Mouse (Mus musculus): ENCODE results near the gene Zfp462.
"Not testable (repeated sequence)": the region's sequence is repeated elsewhere in the genome, so short reads cannot be mapped to it uniquely, and the experiment has no call there.

Zfp462 gene

DNA sequence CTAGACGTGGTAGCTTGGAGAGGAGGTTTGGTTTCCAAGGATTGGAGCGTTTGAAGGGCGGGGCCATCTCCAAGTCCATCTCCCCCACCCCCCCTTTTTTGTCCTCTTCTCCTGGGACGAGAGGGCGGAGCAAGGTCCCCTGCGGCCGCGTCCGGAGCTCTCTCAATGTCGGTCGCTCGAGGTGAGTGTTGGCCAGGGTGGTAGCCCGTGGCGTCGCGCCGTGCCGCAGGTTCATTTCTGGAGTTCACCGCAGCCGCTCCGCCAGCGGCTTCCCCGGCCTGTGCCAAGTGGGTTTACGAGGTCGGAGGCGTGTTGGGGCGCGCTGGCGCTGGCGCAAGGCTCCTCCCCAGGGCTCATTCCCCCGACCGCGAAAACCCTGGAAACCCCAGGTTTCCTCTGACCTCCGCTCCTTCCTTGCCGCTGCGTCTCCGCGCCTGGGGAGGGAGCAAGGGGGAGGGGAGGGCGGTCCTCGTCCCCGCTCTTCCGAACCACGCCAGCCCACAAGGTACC lies at the start of gene Zfp462:
Gene Zfp462 (plus strand): TSS at position 128 of the 510 bp plus-strand sequence.
- peak; percentile 79 for DNase-seq

DNA sequence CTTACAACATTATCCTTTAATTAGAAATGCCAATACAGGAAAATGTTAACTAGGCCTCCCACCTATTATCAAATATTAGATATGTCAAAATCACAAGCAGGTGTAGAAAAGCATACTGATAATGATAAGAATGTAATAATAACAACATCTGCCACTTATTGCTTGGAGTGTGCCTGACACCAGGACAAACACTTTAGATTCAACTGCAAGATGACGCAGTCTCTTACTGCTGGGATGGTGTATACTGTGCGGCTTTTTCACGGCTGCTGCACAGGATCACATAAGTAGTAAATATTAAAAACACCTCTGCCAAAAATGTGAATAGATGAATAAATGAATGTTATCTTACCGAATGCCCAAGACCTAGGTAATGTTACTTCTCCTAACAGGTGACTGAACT lies 48.8 kb upstream of the Zfp462 start:
- DNase-seq = no peak

DNA sequence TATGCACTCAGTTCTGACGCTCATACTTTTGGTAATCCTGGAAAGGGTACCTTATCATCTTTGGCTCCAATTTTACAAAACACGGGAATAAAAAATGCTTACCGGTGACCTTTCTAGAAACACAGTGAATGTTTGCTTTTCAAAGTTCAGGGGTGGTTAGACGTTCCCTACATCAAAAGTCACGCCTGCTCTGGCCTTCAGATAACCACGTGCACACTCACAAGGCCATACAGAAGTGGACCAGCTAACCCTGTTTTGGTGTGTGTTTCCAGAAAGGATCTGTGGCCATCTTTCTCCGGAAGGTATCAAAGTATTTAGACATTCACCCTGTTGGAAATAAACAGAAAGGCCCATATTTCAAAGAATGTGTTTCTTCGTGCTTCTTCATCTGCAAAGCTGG lies 40.2 kb upstream of the Zfp462 start:
- no peak for DNase-seq

DNA sequence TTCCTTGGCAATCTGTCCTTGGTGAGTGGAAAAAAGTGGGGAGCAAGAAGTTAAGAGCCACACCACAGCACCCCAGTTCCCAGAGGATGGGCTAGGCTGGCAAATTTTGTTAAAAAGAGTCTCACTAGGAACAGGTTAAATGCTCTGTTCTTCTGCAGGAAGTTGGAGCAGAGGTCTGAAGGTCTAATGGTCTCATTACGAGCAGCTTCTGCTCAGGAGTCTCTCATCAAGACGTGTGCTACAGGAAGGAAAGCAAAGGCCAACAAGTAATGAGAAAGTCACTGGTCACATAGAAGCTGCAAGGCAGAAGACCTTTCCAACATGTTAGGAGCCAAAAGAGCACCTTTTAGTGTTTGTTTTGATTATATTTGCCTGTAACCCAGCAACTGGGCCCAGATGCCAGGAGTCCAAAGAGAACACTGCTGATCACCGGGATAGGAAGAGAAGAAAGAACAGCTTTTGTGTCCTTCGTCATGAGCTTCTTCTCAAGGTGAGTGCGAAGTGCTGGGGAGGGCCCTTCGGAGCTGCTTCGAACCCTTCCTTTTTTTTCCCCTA lies 39.4 kb upstream of the Zfp462 start:
- DNase-seq = no peak

DNA sequence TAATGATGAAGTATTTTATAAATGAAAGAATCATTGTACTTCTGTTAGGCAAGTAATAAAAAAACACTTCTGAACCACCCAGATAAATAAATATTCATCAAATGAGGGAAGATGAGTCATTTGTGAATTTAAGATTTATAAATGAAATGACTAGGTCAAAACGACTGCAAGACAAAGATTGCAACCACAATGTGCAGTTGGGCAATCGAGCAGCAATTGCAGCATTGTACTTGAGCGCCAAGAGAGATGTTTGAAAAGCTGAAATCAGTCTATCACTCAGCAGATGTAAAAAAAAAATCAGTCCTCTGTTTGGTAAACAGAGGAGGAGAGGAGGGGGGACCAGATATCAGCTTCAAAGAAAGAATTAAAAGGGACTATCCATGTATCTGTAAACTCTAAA lies 34.5 kb upstream of the Zfp462 start:
- DNase-seq = no peak

DNA sequence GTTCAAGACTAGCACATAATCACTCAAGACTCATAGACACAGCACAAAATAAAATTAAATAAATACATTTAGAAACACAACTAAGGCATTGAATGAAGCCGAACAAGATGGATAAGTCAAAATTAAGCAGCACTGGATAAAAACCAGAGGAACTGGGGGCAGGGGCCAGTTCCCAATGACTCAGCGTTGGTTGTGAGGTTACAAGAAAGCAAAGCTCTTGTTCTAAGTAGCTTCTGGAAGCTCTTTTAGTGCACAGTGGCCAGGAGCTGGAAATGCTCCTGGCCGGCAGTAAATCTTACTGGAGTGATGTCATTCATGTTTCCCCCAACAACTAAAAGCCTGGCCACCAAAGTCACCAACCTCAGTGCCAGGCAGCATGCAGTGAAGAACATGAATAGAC lies 26.6 kb upstream of the Zfp462 start:
- no peak for DNase-seq

DNA sequence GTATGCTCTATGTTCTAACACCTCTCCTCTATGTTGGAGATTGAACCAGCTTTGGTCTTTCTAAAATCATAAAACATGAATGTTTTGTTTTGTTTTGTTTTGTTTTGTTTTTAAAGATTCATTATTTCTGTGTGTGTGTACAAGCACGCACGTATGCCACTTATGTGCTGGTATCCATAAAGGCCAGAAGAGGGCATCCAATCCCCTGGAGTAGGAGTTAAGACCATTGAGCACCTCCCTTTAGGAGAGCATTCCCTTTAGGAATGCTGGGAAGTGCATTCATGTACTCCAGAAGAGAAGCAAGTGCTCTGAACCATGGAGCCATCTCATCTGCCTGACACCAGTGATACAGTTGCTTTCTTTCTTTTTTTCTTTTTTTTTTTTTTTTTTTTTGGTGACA lies 21.5 kb upstream of the Zfp462 start:
- DNase-seq = no peak

DNA sequence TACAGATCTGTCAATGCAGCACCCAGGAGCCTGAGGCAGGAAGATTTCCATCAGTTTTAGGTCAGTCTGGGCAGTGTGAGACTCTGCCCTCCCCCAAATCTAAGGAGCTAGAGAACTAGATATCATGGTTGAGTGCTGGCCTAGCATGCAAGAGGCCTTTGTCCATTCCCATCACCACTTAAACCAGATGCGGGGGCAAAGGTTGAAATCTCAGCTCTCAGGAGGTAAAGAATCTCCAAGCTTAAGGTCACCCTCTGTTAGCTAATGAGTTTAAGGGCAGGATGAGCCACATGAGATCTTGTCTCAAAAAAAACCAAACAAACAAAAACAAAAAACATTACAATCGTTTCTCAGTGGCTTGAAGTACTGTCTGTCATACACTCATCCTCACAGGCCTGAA lies 20.5 kb upstream of the Zfp462 start:
- DNase-seq = no peak

DNA sequence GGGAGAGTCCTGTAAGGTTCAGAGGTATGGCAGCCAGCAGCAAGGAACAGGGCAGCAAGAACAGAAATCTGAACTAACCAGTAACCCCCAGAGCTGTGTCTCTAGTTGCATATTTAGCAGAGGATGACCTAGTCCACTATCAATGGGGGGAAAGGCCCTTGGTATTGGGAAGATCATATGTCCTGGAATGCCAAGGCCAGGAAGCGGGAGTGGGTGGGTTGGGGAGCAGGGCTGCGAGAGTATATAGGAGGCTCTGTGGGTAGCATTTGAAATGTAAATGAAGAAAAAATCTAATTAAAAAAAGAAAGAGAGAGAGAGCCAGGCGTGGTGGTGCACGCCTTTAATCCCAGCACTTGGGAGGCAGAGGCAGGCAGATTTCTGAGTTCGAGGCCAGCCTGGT lies 18.4 kb upstream of the Zfp462 start:
- DNase-seq = not testable (repeated sequence)

DNA sequence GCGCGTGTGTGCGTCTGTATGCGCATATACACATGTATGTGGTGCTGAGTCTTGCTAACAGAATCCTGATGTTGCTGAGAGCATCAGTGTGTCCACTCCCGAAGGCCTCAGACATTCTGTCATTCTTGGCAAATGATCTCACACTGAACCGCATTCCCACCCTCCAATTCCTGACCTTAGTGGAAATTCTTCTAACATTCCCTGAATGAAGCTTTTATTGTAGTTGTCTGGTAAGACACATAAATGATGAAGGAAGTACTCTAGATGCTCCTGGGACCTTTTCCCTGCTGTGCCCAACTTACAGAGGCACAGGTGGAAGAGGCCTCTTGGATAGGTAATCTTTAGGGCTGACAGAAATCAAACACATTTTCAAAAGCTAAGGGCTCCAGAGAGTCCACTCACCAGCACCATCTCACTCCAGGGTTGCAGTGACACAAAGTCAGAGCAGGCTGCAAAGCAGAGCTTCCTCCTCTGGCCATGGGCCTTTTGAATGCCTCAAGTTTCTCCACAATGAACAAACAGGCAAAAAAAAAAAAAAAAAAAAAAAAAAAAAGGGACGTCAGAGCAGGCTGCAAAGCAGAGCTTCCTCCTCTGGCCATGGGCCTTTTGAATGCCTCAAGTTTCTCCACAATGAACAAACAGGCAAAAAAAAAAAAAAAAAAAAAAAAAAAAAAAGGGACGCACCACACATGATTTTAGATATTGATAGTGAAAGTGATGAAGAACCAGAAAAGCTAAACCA lies 17.4 kb upstream of the Zfp462 start:
- DNase-seq = not testable (repeated sequence)

DNA sequence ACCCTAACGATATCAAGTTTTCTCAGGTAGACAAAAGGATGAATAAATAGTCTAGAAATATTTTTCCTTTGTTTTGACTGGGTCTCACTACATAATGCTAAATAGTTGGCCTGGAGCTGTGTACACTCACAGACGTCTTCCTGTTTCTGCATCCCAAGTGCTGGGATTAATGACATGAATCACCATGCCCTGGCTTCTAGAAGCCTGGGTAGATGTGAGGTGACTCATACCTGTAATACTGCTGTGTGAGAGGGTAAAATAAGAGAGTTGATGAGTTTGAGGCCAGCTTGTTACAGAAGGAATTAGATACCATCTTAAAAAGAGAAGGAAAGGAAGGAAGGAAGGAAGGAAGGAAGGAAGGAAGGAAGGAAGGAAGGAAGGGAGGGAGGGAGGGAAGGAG lies 15.2 kb upstream of the Zfp462 start:
- no peak for DNase-seq

DNA sequence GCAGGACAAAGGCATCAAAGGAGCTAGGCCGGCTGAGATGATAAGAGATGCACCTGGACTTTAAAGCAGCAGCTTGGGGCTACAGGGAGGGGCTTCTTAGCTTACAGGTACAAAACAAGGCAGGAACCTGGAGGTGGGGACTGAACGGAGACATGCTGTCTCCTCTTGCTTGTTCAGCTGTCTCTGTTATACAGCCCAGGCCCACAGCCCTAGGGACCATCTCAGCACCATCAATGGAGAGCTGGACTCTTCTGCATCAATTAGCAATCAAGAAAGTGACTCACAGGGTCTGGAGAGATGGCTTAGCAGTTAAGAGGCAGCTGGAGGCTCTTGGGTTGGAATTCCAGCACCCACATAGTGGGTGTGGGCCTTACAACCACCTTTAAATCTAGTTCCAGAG lies 12.2 kb upstream of the Zfp462 start:
- no peak for DNase-seq

DNA sequence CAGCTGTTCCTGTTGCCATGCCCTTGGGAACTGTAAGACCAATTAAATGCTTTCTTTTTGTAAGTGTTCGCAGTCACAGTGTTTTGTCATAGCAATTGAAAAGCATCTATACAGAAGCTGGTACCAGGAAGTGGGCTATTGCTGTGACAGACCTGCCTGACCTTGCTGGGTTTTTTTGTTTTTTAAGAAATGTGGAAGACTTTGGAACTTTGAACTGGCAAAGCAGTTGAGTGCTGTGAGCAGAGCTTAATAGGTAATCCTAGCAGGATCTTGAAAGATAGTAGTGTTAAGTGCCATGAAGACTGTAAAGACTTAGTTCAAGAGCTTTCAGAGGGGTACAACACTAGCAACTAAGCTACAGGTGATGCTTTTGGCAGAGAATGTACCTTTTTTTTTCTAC lies 7.7 kb upstream of the Zfp462 start:
- DNase-seq = no peak

DNA sequence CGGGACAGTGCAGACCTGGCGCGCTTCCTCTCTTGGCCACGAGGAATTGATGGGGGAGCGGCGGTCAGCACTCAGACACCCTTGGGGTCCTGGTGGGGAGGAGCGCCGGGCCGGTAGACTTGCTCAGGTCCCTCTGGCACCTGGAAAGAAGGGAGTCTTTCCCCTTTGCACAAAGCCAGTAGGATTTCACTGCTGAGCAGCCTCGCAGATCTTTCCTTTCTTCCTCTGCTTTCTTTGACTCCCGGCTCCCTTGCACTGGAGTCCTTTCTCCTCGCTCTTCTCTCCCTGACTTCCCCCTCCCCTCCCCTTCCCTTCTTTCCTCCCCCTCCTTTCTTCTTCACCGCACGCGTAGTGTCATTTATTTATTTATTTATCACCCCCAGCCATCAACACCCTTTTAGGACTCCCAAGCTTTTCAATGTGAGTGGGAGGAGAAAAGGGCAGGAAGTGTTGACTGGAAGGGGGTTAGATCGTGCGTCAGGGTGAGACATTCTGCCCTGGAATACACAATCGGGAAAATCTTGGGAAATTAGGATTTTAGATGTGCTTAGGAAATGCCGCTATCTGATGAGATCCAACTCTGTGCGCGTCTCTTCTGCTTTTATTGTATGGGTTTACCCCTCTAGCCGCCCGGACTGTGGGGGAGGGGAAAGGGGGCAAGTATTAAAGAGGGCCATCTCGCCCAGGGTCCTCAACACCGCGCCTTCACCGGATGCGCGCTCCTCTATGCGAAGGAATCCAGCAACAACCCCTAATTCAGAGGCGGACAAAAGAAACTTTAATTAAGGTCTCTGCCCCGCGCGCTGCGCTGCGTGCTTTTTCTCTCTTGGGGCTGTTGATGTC lies 976 bp downstream of the Zfp462 start:
- DNase-seq = peak; percentile 43

DNA sequence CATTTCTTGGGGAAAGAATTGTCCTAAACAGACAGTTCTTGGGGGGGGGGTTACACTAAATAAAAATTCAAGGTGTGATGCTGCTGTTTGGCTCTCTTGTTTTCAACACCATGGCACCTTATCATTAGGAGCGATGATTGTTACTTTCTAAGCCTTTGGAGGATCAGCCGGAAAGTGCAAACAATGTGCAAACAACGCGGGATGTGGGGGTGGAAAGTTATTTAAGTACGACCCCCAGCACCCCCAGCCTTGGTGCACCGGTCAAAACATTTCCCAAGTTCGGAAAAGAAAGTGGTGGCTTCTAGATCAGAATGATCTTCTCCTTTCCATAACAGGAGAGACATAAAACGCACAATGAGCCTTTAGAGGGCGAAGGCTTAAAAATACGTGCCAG lies 1.8 kb downstream of the Zfp462 start:
- no peak for DNase-seq

DNA sequence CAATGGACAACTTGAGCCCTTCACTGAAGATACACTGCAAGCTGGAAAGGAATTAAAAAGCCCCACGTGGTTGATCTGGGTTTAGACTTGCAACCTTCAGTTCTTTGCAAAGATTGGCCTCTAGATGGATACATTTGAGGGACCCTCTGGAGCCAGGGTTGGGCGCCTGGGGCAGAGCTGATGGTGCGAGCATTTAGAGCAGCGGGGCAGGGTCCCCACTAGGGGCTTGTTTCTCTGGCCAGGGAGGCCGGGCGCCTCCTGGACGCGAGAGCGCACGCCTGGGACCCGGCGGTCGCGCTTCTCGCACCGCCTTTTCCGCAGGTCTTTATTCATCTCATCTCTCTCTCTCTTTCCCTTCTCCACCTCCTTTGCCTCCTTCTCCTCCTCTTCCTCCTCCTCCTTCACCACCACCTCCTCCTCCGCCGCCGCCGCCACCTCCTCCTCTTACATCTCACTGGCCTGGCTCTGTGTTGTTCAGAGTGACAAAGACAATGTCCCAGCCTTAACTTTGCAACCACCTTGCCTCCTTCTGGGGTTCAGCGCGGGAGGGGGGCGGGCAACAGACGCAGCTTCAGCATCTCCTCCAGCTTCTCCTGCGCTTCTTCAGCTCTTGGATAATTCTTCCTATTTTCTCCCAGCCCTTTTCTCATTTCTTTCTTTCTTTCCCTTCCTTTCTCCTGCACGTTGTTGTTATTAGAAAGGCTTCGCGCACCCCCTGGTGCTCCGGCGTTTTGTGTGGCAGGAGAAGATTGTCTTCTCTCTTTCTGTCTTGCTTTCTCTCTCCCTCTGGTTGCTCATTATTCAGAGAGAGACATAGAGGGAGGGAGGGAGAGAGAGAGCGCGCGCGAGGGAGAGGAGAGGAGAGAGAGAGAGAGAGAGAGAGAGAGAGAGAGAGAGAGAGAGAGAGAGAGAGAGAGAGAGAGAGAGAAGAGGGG lies 2.5 kb downstream of the Zfp462 start:
- peak; percentile 40 for DNase-seq

DNA sequence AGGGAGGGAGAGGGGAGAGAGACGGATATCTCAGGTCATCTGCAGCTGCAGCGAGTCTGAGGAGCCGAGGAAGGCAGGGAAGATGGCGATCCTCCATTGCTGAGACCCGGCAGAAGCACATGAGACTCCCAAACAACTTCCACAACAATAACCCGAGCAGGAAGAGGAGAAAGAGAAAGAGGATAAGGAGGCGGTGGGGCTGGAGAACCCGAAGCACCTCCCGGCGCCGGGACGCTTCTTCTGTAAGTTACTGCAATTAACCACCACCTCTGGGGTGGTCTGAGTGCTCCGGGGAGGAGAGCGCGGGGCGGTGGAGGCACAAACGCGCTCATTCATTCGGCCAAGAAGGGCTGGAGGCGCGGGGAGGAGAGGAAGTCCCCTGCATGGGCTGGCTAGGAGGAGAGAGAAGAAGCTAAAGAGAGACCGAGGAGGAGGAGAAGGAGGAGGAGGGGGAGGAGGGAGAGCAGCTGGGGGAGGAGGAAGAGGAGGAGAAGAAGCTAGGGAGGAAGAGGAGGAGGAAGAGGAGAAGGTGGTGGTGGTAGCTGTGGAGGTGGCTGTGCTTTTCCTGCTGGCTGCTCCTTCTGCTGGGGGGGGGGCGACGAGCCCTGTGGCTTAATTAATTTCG lies 3.3 kb downstream of the Zfp462 start:
- peak; percentile 60 for DNase-seq

DNA sequence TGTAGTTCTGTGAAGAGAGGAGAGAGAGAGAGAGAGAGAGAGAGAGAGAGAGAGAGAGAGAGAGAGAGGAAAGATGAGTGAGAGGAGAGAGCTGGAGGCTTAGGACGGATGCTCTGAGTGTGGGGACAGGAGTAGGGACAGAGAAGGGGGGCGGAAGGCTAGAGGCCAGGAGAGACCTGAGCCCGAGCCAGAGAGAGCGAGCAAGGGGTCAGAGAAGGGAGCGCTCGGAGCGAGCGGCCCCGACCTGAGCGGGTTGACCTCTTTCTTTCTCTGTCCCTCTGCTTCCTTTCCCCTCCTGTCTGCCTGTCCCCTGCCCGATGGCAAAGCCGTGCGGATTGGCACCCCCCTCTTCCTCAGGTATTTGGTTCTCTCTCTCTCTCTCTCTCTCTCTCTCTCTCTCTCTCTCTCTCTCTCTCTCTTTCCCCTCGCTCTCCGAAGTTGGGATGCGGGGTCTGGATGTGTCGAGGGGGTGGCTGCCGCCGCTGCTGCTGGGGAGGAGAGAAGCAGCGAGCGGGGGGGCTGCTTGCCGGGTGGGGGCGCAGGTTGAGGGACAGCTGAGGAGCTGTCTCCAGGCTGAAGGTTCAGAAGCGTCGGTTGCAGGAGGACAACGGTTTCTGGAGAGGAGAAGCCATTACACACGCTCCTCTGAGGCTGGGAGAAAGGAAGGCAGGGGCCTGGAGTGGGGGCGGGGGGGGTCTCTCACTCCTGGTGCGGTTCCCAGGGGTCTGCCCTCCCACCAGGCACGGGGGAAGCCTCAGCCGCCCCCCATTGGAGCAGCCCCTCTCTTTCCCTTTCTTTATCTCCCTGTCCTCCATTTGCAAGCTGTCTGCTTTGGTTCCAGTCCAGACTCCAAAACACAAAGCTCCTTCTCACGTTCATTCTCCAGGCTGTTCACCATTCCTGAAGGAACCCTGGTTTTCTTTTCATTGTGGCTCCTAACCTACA lies 4.0 kb downstream of the Zfp462 start:
- DNase-seq = peak; percentile 50

DNA sequence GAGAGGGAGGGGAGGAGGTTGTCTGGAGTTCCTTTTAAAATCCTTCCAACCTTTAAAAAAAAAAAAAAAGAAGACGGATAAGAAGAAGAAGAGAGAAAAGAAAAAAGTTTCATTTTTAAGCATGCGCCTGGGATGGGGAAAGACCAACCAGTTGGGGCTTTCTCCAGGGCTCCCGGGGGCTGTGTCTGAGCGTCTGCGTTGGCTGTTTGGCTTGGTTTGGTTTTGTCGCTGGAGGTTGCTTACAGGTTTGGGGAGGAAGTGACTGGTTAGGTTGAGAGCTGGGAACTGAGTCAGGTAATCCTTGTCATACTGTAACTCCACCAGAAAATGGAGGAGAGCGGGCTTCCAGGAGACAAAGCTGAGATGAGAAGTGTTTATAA lies 4.7 kb downstream of the Zfp462 start:
- DNase-seq = no peak

DNA sequence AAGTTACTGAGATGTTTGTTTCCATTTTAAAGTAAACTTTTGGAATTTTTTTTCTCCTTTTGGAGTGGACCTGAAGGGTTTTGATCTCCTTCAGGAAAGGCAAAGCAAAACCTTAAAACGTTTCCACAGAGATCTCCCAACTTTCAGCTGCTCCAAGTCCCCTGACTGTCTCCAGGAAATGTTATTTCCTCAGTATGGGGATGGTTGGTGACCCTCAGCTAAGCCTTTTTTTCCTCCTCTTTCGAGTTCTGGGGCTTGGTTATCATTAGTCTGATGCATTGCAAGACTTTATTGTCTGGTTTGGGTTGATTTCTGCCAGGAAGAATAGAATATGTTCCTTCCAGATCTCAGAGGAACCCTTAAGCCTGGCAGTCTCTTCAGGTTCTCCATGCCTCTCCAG lies 5.3 kb downstream of the Zfp462 start:
- DNase-seq = no peak

DNA sequence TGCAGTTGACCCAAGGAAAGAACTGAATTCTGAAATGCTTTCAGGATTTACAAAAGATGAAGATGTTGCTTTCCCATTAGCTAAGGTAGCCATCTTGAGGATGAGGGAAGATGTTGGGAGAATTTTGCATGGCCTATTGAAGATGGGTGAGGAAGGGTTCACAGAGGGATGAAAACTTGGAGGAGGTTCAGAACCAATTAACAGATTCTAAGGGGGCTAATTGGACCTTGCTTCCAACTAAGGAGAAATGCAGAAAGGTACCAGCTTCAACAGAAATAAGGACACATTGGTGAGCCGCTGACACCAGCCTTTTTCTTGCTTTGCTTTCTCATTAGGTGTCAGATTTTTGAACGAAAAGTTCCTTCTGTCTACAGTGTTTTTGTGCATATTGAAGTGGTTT lies 6.0 kb downstream of the Zfp462 start:
- DNase-seq = no peak
